Mouse (Mus musculus) G1E (cell line): ENCODE measurements around the gene Hdac4.

Experiments used
- CTCF ChIP-seq: IDR thresholded peaks from 2 replicates; pipeline ENCODE4 v1.5.1; 2012; ENCODE audit warnings: low read depth, low read length, inconsistent platforms, mixed read lengths
- GATA1 ChIP-seq: IDR thresholded peaks from 2 replicates; pipeline ENCODE4 v1.6.1; 2012; ENCODE audit warnings: borderline replicate concordance, low read length, inconsistent platforms, mixed read lengths
- GATA2 ChIP-seq: IDR thresholded peaks from 2 replicates; pipeline ENCODE4 v1.6.1; 2012; ENCODE audit warnings: low read depth, low read length, inconsistent platforms, borderline replicate concordance
- POLR2AphosphoS5 ChIP-seq: IDR thresholded peaks from 2 replicates; pipeline ENCODE4 v1.6.1; 2012; ENCODE audit warnings: low read depth, low read length, inconsistent platforms; ENCODE audit not compliant: insufficient replicate concordance
- TAL1 ChIP-seq: conservative IDR thresholded peaks from 2 replicates; pipeline ENCODE4 v1.6.1; 2012; ENCODE audit warnings: low read depth, low read length, inconsistent platforms, mixed read lengths

GRCm38 (mm10) chr1:91914648-91915047, 280.9 kb downstream of the Hdac4 start:
- no peak for TF ChIP-seq TAL1
- TF ChIP-seq GATA1, result no peak
- no peak for TF ChIP-seq CTCF
- no peak for TF ChIP-seq POLR2AphosphoS5
- TF ChIP-seq GATA2, result no peak
